Mouse (Mus musculus): ENCODE measurements around the gene Sdr39u1. TPM values are rescaled to one million over a fixed set of nuclear protein-coding genes. Genes with fewer than 3 reads are reported as not detected.

Gene Sdr39u1
- polyA plus RNA-seq, 1 experiment: 218 TPM

- no peak for TF ChIP-seq CTCF (IDR thresholded peaks at IDR 0.05; ENCODE audit: borderline replicate concordance, insufficient read depth, low read depth, low read length)
- 0 out of 2 replicates have a peak, but pooled peaks have one; percentile 8 for TF ChIP-seq POLR2A (IDR thresholded peaks at IDR 0.05; ENCODE audit: borderline replicate concordance, insufficient read depth, low read length)
- Histone ChIP-seq H3K4me1 (ENCODE audit: control insufficient read depth, insufficient read depth, low read length) (peaks cover 6% of the 10 kb centered on the region; the same call in 1 of the 2 replicates), H3K27ac (ENCODE audit: insufficient read depth, low read length) (no peak overlapping the region), H3K27me3 (ENCODE audit: control insufficient read depth, insufficient read depth, low read length) (no peaks in the 10 kb centered on the region), H3K4me3 (replicated peaks; ENCODE audit: insufficient read depth, low read depth, low read length) (no peak overlapping the region)
- WGBS: 83% methylated on average over 12 of the region's 12 CpGs
- DNase-seq: peak in 1 of 2 experiments; percentile 24
Measured at GRCm38 (mm10) chr14:55897671-55898070, 2.4 kb downstream of the Sdr39u1 start.

- WGBS: 36% methylated on average over 24 of the region's 24 CpGs
- H3K27me3 ChIP-seq (ENCODE audit: control insufficient read depth, insufficient read depth, low read length): no peaks in the 10 kb centered on the region
- peak; percentile 38 to 58 for DNase-seq
- H3K4me3 ChIP-seq (replicated peaks; ENCODE audit: insufficient read depth, low read depth, low read length): peak overlapping the region; percentile 96
- H3K27ac ChIP-seq (ENCODE audit: insufficient read depth, low read length): peak overlapping the region; percentile 57
- TF ChIP-seq POLR2A (IDR thresholded peaks at IDR 0.05; ENCODE audit: borderline replicate concordance, insufficient read depth, low read length): no peak
- no peak for TF ChIP-seq CTCF (IDR thresholded peaks at IDR 0.05; ENCODE audit: borderline replicate concordance, insufficient read depth, low read depth, low read length)
- peaks cover 18% of the 10 kb centered on the region for H3K4me1 ChIP-seq (ENCODE audit: control insufficient read depth, insufficient read depth, low read length)
Measured at GRCm38 (mm10) chr14:55886571-55887382, 13.3 kb downstream of the Sdr39u1 start.

GRCm38 (mm10) chr14:55885791-55886271, 14.3 kb downstream of the Sdr39u1 start:
- TF ChIP-seq POLR2A (IDR thresholded peaks at IDR 0.05; ENCODE audit: borderline replicate concordance, insufficient read depth, low read length) (no peak), CTCF (IDR thresholded peaks at IDR 0.05; ENCODE audit: borderline replicate concordance, insufficient read depth, low read depth, low read length) (no peak)
- Histone ChIP-seq H3K27me3 (ENCODE audit: control insufficient read depth, insufficient read depth, low read length) (no peaks in the 10 kb centered on the region), H3K4me3 (replicated peaks; ENCODE audit: insufficient read depth, low read depth, low read length) (peak overlapping the region; percentile 96), H3K27ac (ENCODE audit: insufficient read depth, low read length) (peak overlapping the region; percentile 73), H3K4me1 (ENCODE audit: control insufficient read depth, insufficient read depth, low read length) (peaks cover 22% of the 10 kb centered on the region)
- 3% methylated on average over 16 of the region's 16 CpGs for WGBS
- peak in 1 of 2 experiments; percentile 67 for DNase-seq

- Histone ChIP-seq H3K4me3 (replicated peaks; ENCODE audit: insufficient read depth, low read depth, low read length) (peak overlapping the region; percentile 96), H3K4me1 (ENCODE audit: control insufficient read depth, insufficient read depth, low read length) (peaks cover 25% of the 10 kb centered on the region), H3K27me3 (ENCODE audit: control insufficient read depth, insufficient read depth, low read length) (no peaks in the 10 kb centered on the region), H3K27ac (ENCODE audit: insufficient read depth, low read length) (peak overlapping the region; percentile 73)
- DNase-seq: peak in 1 of 2 experiments; percentile 71
- WGBS: under 1% methylated on average over 27 of the region's 30 CpGs
- TF ChIP-seq CTCF (IDR thresholded peaks at IDR 0.05; ENCODE audit: borderline replicate concordance, insufficient read depth, low read depth, low read length) (no peak), POLR2A (IDR thresholded peaks at IDR 0.05; ENCODE audit: borderline replicate concordance, insufficient read depth, low read length) (no peak)
Measured at GRCm38 (mm10) chr14:55885114-55885790, 14.8 kb downstream of the Sdr39u1 start.

GRCm38 (mm10) chr14:55884713-55885113, 15.4 kb downstream of the Sdr39u1 start, which contains the start of gene Khnyn:
Gene Khnyn (plus strand): TSS chr14:55884947.
- H3K27ac ChIP-seq (ENCODE audit: insufficient read depth, low read length): peak within 1 kb of the TSS; percentile 100
- peaks cover 25% of the 10 kb centered on the region for H3K4me1 ChIP-seq (ENCODE audit: control insufficient read depth, insufficient read depth, low read length)
- TF ChIP-seq POLR2A (IDR thresholded peaks at IDR 0.05; ENCODE audit: borderline replicate concordance, insufficient read depth, low read length) (peak; percentile 73), CTCF (IDR thresholded peaks at IDR 0.05; ENCODE audit: borderline replicate concordance, insufficient read depth, low read depth, low read length) (no peak)
- peak within 1 kb of the TSS; percentile 96 for H3K4me3 ChIP-seq (replicated peaks; ENCODE audit: insufficient read depth, low read depth, low read length)
- DNase-seq: peak; percentile 95 to 97
- H3K27me3 ChIP-seq (ENCODE audit: control insufficient read depth, insufficient read depth, low read length): no peaks in the 10 kb centered on the region
- 0% methylated on average over 30 of the region's 30 CpGs for WGBS

GRCm38 (mm10) chr14:55884166-55884565, 15.9 kb downstream of the Sdr39u1 start, which contains the start of gene Cbln3:
Gene Cbln3 (minus strand): TSS chr14:55884392.
- DNase-seq: peak; percentile 98 to 100
- 3% methylated on average over 4 of the region's 4 CpGs for WGBS
- peak within 1 kb of the TSS; percentile 96 for H3K4me3 ChIP-seq (replicated peaks; ENCODE audit: insufficient read depth, low read depth, low read length)
- peaks cover 28% of the 10 kb centered on the region for H3K4me1 ChIP-seq (ENCODE audit: control insufficient read depth, insufficient read depth, low read length)
- TF ChIP-seq CTCF (IDR thresholded peaks at IDR 0.05; ENCODE audit: borderline replicate concordance, insufficient read depth, low read depth, low read length) (no peak; the same call in 1 of the 2 replicates), POLR2A (IDR thresholded peaks at IDR 0.05; ENCODE audit: borderline replicate concordance, insufficient read depth, low read length) (peak; percentile 90; the same call in 1 of the 2 replicates)
- no peaks in the 10 kb centered on the region for H3K27me3 ChIP-seq (ENCODE audit: control insufficient read depth, insufficient read depth, low read length)
- peak within 1 kb of the TSS; percentile 100 for H3K27ac ChIP-seq (ENCODE audit: insufficient read depth, low read length)

GRCm38 (mm10) chr14:55883663-55884062, 16.4 kb downstream of the Sdr39u1 start:
- peak overlapping the region; percentile 96 for H3K4me3 ChIP-seq (replicated peaks; ENCODE audit: insufficient read depth, low read depth, low read length)
- TF ChIP-seq CTCF (IDR thresholded peaks at IDR 0.05; ENCODE audit: borderline replicate concordance, insufficient read depth, low read depth, low read length) (no peak), POLR2A (IDR thresholded peaks at IDR 0.05; ENCODE audit: borderline replicate concordance, insufficient read depth, low read length) (no peak)
- DNase-seq: no peak
- WGBS: 17% methylated on average over 12 of the region's 12 CpGs
- no peaks in the 10 kb centered on the region for H3K27me3 ChIP-seq (ENCODE audit: control insufficient read depth, insufficient read depth, low read length)
- peaks cover 28% of the 10 kb centered on the region for H3K4me1 ChIP-seq (ENCODE audit: control insufficient read depth, insufficient read depth, low read length)
- peak overlapping the region; percentile 100 for H3K27ac ChIP-seq (ENCODE audit: insufficient read depth, low read length)

Data from cerebellum, adult 2 months (tissue).